8 mouse cellular contexts compared by ENCODE assay signal in genomic region chr5:71095725-71096607, GRCm38 (mm10). TPM values are rescaled to one million over a fixed set of nuclear protein-coding genes. Genes with fewer than 3 reads are reported as not detected.
DNase-seq lines count a peak whose midpoint lies in the region; ATAC-seq and TF ChIP-seq lines count a peak whose summit lies in the region.

Gabra2 (minus strand) TSS chr5:71095849.

- H3K9ac ChIP-seq in lung, embryonic 16.5 days (ENCODE audit: low read length), result peak within 1 kb of the TSS; percentile 7; the same call in 1 of the 2 replicates
- H3K9ac ChIP-seq in forebrain, embryonic 13.5 days, result peak within 1 kb of the TSS; percentile 87
- H3K9ac ChIP-seq in kidney, embryonic 16.5 days (replicated peaks; ENCODE audit: low read length), result peak within 1 kb of the TSS; percentile 61
- H3K9ac ChIP-seq in limb, embryonic 14.5 days (ENCODE audit: low read depth, low read length, severe bottlenecking), result peak within 1 kb of the TSS; percentile 44

- peak within 1 kb of the TSS; percentile 94 for H3K4me2 ChIP-seq in lung, embryonic 16.5 days (ENCODE audit: low read depth, low read length)
- H3K4me2 ChIP-seq in forebrain, embryonic 13.5 days, result peak within 1 kb of the TSS; percentile 70
- H3K4me2 ChIP-seq in kidney, embryonic 16.5 days (replicated peaks; ENCODE audit: low read depth, low read length), result peak within 1 kb of the TSS; percentile 97
- peak within 1 kb of the TSS; percentile 88 for H3K4me2 ChIP-seq in limb, embryonic 14.5 days (replicated peaks; ENCODE audit: low read depth, low read length, severe bottlenecking)

- WGBS in lung, embryonic 16.5 days, result 1% methylated on average over 50 of the region's 55 CpGs
- 0% methylated on average over 51 of the region's 55 CpGs for WGBS in forebrain, embryonic 13.5 days
- 2% methylated on average over 49 of the region's 55 CpGs for WGBS in kidney, embryonic 16.5 days
- WGBS in limb, embryonic 14.5 days, result under 1% methylated on average over 44 of the region's 55 CpGs

- no peak for TF ChIP-seq POLR2A in limb, embryonic 14.5 days (IDR thresholded peaks at IDR 0.05; ENCODE audit: borderline replicate concordance, extremely low read depth, insufficient read depth, insufficient read length)

- H3K4me3 ChIP-seq in lung, embryonic 16.5 days (ENCODE audit: low read length), result peak within 1 kb of the TSS; percentile 55
- H3K4me3 ChIP-seq in forebrain, embryonic 13.5 days, result peak within 1 kb of the TSS; percentile 74
- H3K4me3 ChIP-seq in kidney, embryonic 16.5 days (ENCODE audit: low read length), result peak within 1 kb of the TSS; percentile 66
- H3K4me3 ChIP-seq in limb, embryonic 14.5 days (replicated peaks; ENCODE audit: low read length), result peak within 1 kb of the TSS; percentile 52

- peaks cover 14% of the 10 kb centered on the region for H3K27me3 ChIP-seq in lung, embryonic 16.5 days (ENCODE audit: control insufficient read depth, insufficient read depth, low read depth, low read length)
- no peaks in the 10 kb centered on the region for H3K27me3 ChIP-seq in forebrain, embryonic 13.5 days
- H3K27me3 ChIP-seq in kidney, embryonic 16.5 days (ENCODE audit: insufficient read depth, low read length), result peaks cover 29% of the 10 kb centered on the region
- 0 out of 2 replicates have a peak, but pooled peaks cover 6% of the 10 kb centered on the region for H3K27me3 ChIP-seq in limb, embryonic 14.5 days (ENCODE audit: control insufficient read depth, insufficient read depth, low read length)

- peaks cover 5% of the 10 kb centered on the region; the same call in 1 of the 2 replicates for H3K4me1 ChIP-seq in lung, embryonic 16.5 days (replicated peaks; ENCODE audit: control insufficient read depth, insufficient read depth, low read length)
- H3K4me1 ChIP-seq in forebrain, embryonic 13.5 days, result peaks cover 14% of the 10 kb centered on the region
- H3K4me1 ChIP-seq in kidney, embryonic 16.5 days (ENCODE audit: insufficient read depth, low read length), result 0 out of 2 replicates have a peak, but pooled peaks cover 12% of the 10 kb centered on the region
- no peaks in the 10 kb centered on the region for H3K4me1 ChIP-seq in limb, embryonic 14.5 days (ENCODE audit: control insufficient read depth, insufficient read depth, low read length)

- DNase-seq in lung, adult 18-20 months, result no peak
- DNase-seq in limb, embryonic 14.5 days (ENCODE audit: low spot score), result no peak
- peak; percentile 23 for DNase-seq in retina, postnatal 7 days (ENCODE audit: low read depth, low spot score)
- DNase-seq in MN1 (ENCODE audit: low spot score), result no peak

- no peak within 1 kb of the TSS for H3K27ac ChIP-seq in lung, embryonic 16.5 days (ENCODE audit: low read length)
- H3K27ac ChIP-seq in forebrain, embryonic 13.5 days, result peak within 1 kb of the TSS; percentile 83
- H3K27ac ChIP-seq in kidney, embryonic 16.5 days (ENCODE audit: low read length), result no peak within 1 kb of the TSS
- H3K27ac ChIP-seq in limb, embryonic 14.5 days (replicated peaks; ENCODE audit: low read depth, low read length), result no peak within 1 kb of the TSS

- no peaks in the 10 kb centered on the region for H3K36me3 ChIP-seq in lung, embryonic 16.5 days (ENCODE audit: control insufficient read depth, insufficient read depth, low read length)
- no peaks in the 10 kb centered on the region for H3K36me3 ChIP-seq in forebrain, embryonic 13.5 days (ENCODE audit: poor library complexity, severe bottlenecking)
- no peaks in the 10 kb centered on the region for H3K36me3 ChIP-seq in kidney, embryonic 16.5 days (ENCODE audit: insufficient read depth, low read length)
- no peaks in the 10 kb centered on the region for H3K36me3 ChIP-seq in limb, embryonic 14.5 days (ENCODE audit: control insufficient read depth, insufficient read depth, low read length)

- ATAC-seq in lung, embryonic 16.5 days (ENCODE audit: low read depth), result 0 out of 2 replicates have a peak, but pooled peaks have one; percentile 51
- ATAC-seq in cerebellum, adult (ENCODE audit: insufficient number of reproducible peaks, low FRiP score, low TSS enrichment), result peak; percentile 65
- peak; percentile 91 for ATAC-seq in forebrain, embryonic 13.5 days
- peak; percentile 92 for ATAC-seq in kidney, embryonic 16.5 days (ENCODE audit: low FRiP score, low TSS enrichment)
- peak; percentile 67 for ATAC-seq in limb, embryonic 14.5 days (ENCODE audit: low FRiP score, low read depth)

- no peaks in the 10 kb centered on the region for H3K9me3 ChIP-seq in lung, embryonic 16.5 days (ENCODE audit: control insufficient read depth, low read length)
- no peaks in the 10 kb centered on the region for H3K9me3 ChIP-seq in forebrain, embryonic 13.5 days (replicated peaks)
- H3K9me3 ChIP-seq in kidney, embryonic 16.5 days (ENCODE audit: low read length), result no peaks in the 10 kb centered on the region
- H3K9me3 ChIP-seq in limb, embryonic 14.5 days (ENCODE audit: control insufficient read depth, low read length), result no peaks in the 10 kb centered on the region

RNA-seq across cellular contexts. Expression of gene Gabra2, which starts in this region (rescaled TPM):
- 0.06 and 0.29 TPM in 2 replicates for polyA plus RNA-seq in lung, embryonic 16.5 days (2015; fragmentation: Nextera tagmentation; extraction: Ambion mirVana)
- 30.0 and 33.1 TPM in 2 replicates for polyA plus RNA-seq in forebrain, embryonic 13.5 days (2015; fragmentation: Nextera tagmentation; extraction: Ambion mirVana)
- polyA plus RNA-seq in kidney, embryonic 16.5 days (2015; fragmentation: Nextera tagmentation; extraction: Ambion mirVana), result 1.6 and 1.7 TPM in 2 replicates
- 0.40 and 0.63 TPM in 2 replicates for polyA plus RNA-seq in limb, embryonic 14.5 days (2012; rRNA removed)
- polyA plus RNA-seq in limb, embryonic 14.5 days (2014; fragmentation: Nextera tagmentation; extraction: Ambion mirVana), result 0.54 and 1.2 TPM in 2 replicates

Comparison
In these comparisons a context has a peak if more than half of its experiments do, and no peak if none do; other contexts are left out.
1. RNA of gene Gabra2 (polyA plus RNA-seq): 30.0 to 33.1 TPM in forebrain, embryonic 13.5 days; 1.6 to 1.7 TPM in kidney, embryonic 16.5 days, 0.40 to 1.2 TPM in limb, embryonic 14.5 days and 0.06 to 0.29 TPM in lung, embryonic 16.5 days; every median in the first group is over 10 times any median in the second.
2. Peak in ATAC-seq, H3K4me3 ChIP-seq, H3K9ac ChIP-seq and H3K4me2 ChIP-seq in lung, embryonic 16.5 days; RNA of the gene not detected or under 1 TPM.
3. H3K9ac ChIP-seq: peak in every context shown above with its lines; median percentile 87 in forebrain, embryonic 13.5 days; 61 in kidney, embryonic 16.5 days; 44 in limb, embryonic 14.5 days; 7 in lung, embryonic 16.5 days.
4. Peak in every context shown above with its lines, with median percentiles within 50 percentile points of each other: ATAC-seq, H3K4me2 ChIP-seq and H3K4me3 ChIP-seq.